Mouse (Mus musculus): ENCODE measurements around the gene Efr3b. TPM values are rescaled to one million over a fixed set of nuclear protein-coding genes. Genes with fewer than 3 reads are reported as not detected.

Efr3b gene
- total RNA-seq, 2 experiments from 2014 or later, result 91.8 to 104 TPM

GRCm38 (mm10) chr12:4023501-4023900 is 15.2 kb downstream of the Efr3b start:
- Histone ChIP-seq H3K4me3 (no peak overlapping the region), H3K27ac (peak overlapping the region; percentile 39; the same call in 1 of the 2 replicates)
- TF ChIP-seq CTCF (conservative IDR thresholded peaks at IDR 0.05), result no peak
- no peak for DNase-seq (ENCODE audit: low spot score in 2 of 2)

GRCm38 (mm10) chr12:4022845-4023244 is 15.9 kb downstream of the Efr3b start:
- Histone ChIP-seq H3K4me3 (no peak overlapping the region), H3K27ac (peak overlapping the region; percentile 15; the same call in 1 of the 2 replicates)
- DNase-seq (ENCODE audit: low spot score in 2 of 2), result no peak
- TF ChIP-seq CTCF (conservative IDR thresholded peaks at IDR 0.05), result no peak

GRCm38 (mm10) chr12:4020505-4020904 is 18.2 kb downstream of the Efr3b start:
- DNase-seq (ENCODE audit: low spot score in 2 of 2), result no peak
- Histone ChIP-seq H3K4me3 (no peak overlapping the region), H3K27ac (peak overlapping the region; percentile 36; the same call in 1 of the 2 replicates)
- no peak for TF ChIP-seq CTCF (conservative IDR thresholded peaks at IDR 0.05)

GRCm38 (mm10) chr12:4016321-4016720 is 22.4 kb downstream of the Efr3b start:
- Histone ChIP-seq H3K4me3 (no peak overlapping the region), H3K27ac (no peak overlapping the region)
- TF ChIP-seq CTCF (conservative IDR thresholded peaks at IDR 0.05), result no peak
- no peak for DNase-seq (ENCODE audit: low spot score in 2 of 2)

GRCm38 (mm10) chr12:4015741-4016140 is 23.0 kb downstream of the Efr3b start:
- H3K27ac ChIP-seq, result 0 out of 2 replicates have a peak overlapping the region, but pooled peaks have one; percentile 14
- DNase-seq (ENCODE audit: low spot score in 2 of 2), result no peak
- no peak for TF ChIP-seq CTCF (conservative IDR thresholded peaks at IDR 0.05)
- H3K4me3 ChIP-seq, result no peak overlapping the region

GRCm38 (mm10) chr12:4015255-4015654 is 23.5 kb downstream of the Efr3b start:
- TF ChIP-seq CTCF (conservative IDR thresholded peaks at IDR 0.05), result 0 out of 2 replicates have a peak, but pooled peaks have one; percentile 17
- no peak for DNase-seq (ENCODE audit: low spot score in 2 of 2)
- no peak overlapping the region for H3K4me3 ChIP-seq
- H3K27ac ChIP-seq, result 0 out of 2 replicates have a peak overlapping the region, but pooled peaks have one; percentile 14

- TF ChIP-seq CTCF (conservative IDR thresholded peaks at IDR 0.05), result no peak
- H3K4me3 ChIP-seq, result no peak overlapping the region
- DNase-seq (ENCODE audit: low spot score in 2 of 2), result peak in 1 of 2 experiments; percentile 53
- H3K27ac ChIP-seq, result peak overlapping the region; percentile 64
These were observed 27.0 kb downstream of the Efr3b start for GRCm38 (mm10) chr12:4011715-4012114.

GRCm38 (mm10) chr12:4011301-4011700 is 27.4 kb downstream of the Efr3b start:
- DNase-seq (ENCODE audit: low spot score in 2 of 2), result no peak
- Histone ChIP-seq H3K4me3 (no peak overlapping the region), H3K27ac (peak overlapping the region; percentile 88)
- no peak for TF ChIP-seq CTCF (conservative IDR thresholded peaks at IDR 0.05)

GRCm38 (mm10) chr12:4008731-4009130 is 30.0 kb downstream of the Efr3b start:
- Histone ChIP-seq H3K27ac (peak overlapping the region; percentile 88), H3K4me3 (no peak overlapping the region)
- no peak for DNase-seq (ENCODE audit: low spot score in 2 of 2)
- TF ChIP-seq CTCF (conservative IDR thresholded peaks at IDR 0.05), result no peak

GRCm38 (mm10) chr12:4007766-4008165 is 30.9 kb downstream of the Efr3b start:
- DNase-seq (ENCODE audit: low spot score in 2 of 2), result no peak
- no peak for TF ChIP-seq CTCF (conservative IDR thresholded peaks at IDR 0.05)
- H3K4me3 ChIP-seq, result no peak overlapping the region
- peak overlapping the region; percentile 88 for H3K27ac ChIP-seq

- Histone ChIP-seq H3K4me3 (no peak overlapping the region), H3K27ac (peak overlapping the region; percentile 88)
- peak in 1 of 2 experiments; percentile 36 for DNase-seq (ENCODE audit: low spot score in 2 of 2)
- no peak for TF ChIP-seq CTCF (conservative IDR thresholded peaks at IDR 0.05)
These were observed 31.5 kb downstream of the Efr3b start for GRCm38 (mm10) chr12:4007181-4007580.

GRCm38 (mm10) chr12:4006079-4006478 is 32.6 kb downstream of the Efr3b start:
- no peak for TF ChIP-seq CTCF (conservative IDR thresholded peaks at IDR 0.05)
- DNase-seq (ENCODE audit: low spot score in 2 of 2), result peak; percentile 27 to 39

GRCm38 (mm10) chr12:4004648-4005047 is 34.1 kb downstream of the Efr3b start:
- Histone ChIP-seq H3K4me3 (no peak overlapping the region), H3K27ac (peak overlapping the region; percentile 88)
- DNase-seq (ENCODE audit: low spot score in 2 of 2), result peak in 1 of 2 experiments; percentile 50
- no peak for TF ChIP-seq CTCF (conservative IDR thresholded peaks at IDR 0.05)

More at GRCm38 (mm10) chr12:4006079-4006478, 32.6 kb downstream of the Efr3b start:
- no peak overlapping the region for H3K4me3 ChIP-seq
- peak overlapping the region; percentile 88 for H3K27ac ChIP-seq

- no peak for DNase-seq (ENCODE audit: low spot score in 2 of 2)
- H3K27ac ChIP-seq, result peak overlapping the region; percentile 20; the same call in 1 of the 2 replicates
- no peak overlapping the region for H3K4me3 ChIP-seq
- TF ChIP-seq CTCF (conservative IDR thresholded peaks at IDR 0.05), result no peak
These were observed 38.3 kb downstream of the Efr3b start for GRCm38 (mm10) chr12:4000406-4000805.

All from layer of hippocampus, adult 2 months (tissue).